Mouse (Mus musculus) neural tube, embryonic 11.5 days (tissue): ENCODE data around the gene Tbp. TPM values are rescaled to one million over a fixed set of nuclear protein-coding genes. Genes with fewer than 3 reads are reported as not detected.

ENCODE experiments used
- ATAC-seq: fragments of 200-750 bp; cut with Nextera tagmentation; 2 replicates; pipeline ENCODE4 v1.8.0; 2017; ENCODE audit warnings: moderate number of reproducible peaks, mild to moderate bottlenecking, moderate TSS enrichment, moderate library complexity; ENCODE audit not compliant: insufficient read depth, low FRiP score, low TSS enrichment
- DNase-seq: peaks from one replicate; pipeline ENCODE4 v3.0.0-alpha.2; 2015; ENCODE audit warnings: low spot score
- H3K27ac ChIP-seq: fragments of 300-500 bp; sonication (generic); 2 replicates; pipeline ENCODE4 v1.5.1; 2014; ENCODE audit warnings: low read depth, mild to moderate bottlenecking, low read length
- H3K27me3 ChIP-seq: fragments of 300-500 bp; sonication (generic); 2 replicates; pipeline ENCODE4 v1.6.1; 2014; ENCODE audit warnings: mild to moderate bottlenecking, low read length, mixed read lengths; ENCODE audit not compliant: control insufficient read depth, insufficient read depth
- H3K36me3 ChIP-seq: fragments of 300-500 bp; sonication (generic); 2 replicates; pipeline ENCODE4 v1.6.1; 2014; ENCODE audit warnings: mild to moderate bottlenecking, low read length, moderate library complexity, mixed read lengths; ENCODE audit not compliant: control insufficient read depth, insufficient read depth
- H3K4me1 ChIP-seq: fragments of 300-500 bp; sonication (generic); 2 replicates; pipeline ENCODE4 v1.6.1; 2014; ENCODE audit warnings: low read length, mixed read lengths; ENCODE audit not compliant: control insufficient read depth, insufficient read depth
- H3K4me2 ChIP-seq: fragments of 300-500 bp; sonication (generic); 2 replicates; pipeline ENCODE4 v1.6.1; 2014; ENCODE audit warnings: low read depth, mild to moderate bottlenecking, moderate library complexity
- H3K4me3 ChIP-seq: fragments of 300-500 bp; sonication (generic); 2 replicates; pipeline ENCODE4 v1.5.1; 2014; ENCODE audit warnings: low read depth, low read length
- H3K9ac ChIP-seq: fragments of 300-500 bp; sonication (generic); 2 replicates; pipeline ENCODE4 v1.6.1; 2014; ENCODE audit warnings: mild to moderate bottlenecking, low read length
- H3K9me3 ChIP-seq: fragments of 300-500 bp; sonication (generic); 2 replicates; pipeline ENCODE4 v1.6.1; 2016; ENCODE audit warnings: low read length; ENCODE audit not compliant: control insufficient read depth
- WGBS: fragments of 180-500 bp; shearing (Covaris S2); extraction: QIAGEN DNeasy Blood & Tissue Kit; methylation state at CpG from one replicate; pipeline ENCODE4 v1.1.7; 2014; 5-methylcytosine and 5-hydroxymethylcytosine counted together
- polyA plus RNA-seq: library from polyadenylated mRNA; unstranded; fragments of >200 nt; fragmentation: Nextera tagmentation; extraction: Ambion mirVana; gene quantifications from 2 replicates; pipeline ENCODE4 v1.2.1, GENCODE M21; 2014

Tbp gene
- polyA plus RNA-seq, 1 experiment from 2014 or later = 84.7 TPM

GRCm38 (mm10) chr17:15549713-15550112 is 50.0 kb downstream of the Tbp start:
- ATAC-seq (no peak), DNase-seq (no peak)
- no peaks in the 10 kb centered on the region for H3K27me3 ChIP-seq
- no peak overlapping the region for H3K9ac ChIP-seq
- H3K4me1 ChIP-seq = no peaks in the 10 kb centered on the region
- no peak overlapping the region for H3K4me2 ChIP-seq
- 50% methylated on average over 1 of the region's 1 CpGs for WGBS
- no peaks in the 10 kb centered on the region for H3K36me3 ChIP-seq
- H3K9me3 ChIP-seq = no peaks in the 10 kb centered on the region
- no peak overlapping the region for H3K4me3 ChIP-seq
- H3K27ac ChIP-seq = no peak overlapping the region

GRCm38 (mm10) chr17:15559946-15560345 is 60.3 kb downstream of the Tbp start:
- Histone ChIP-seq H3K36me3 (no peaks in the 10 kb centered on the region), H3K4me2 (no peak overlapping the region), H3K9ac (no peak overlapping the region), H3K27ac (no peak overlapping the region), H3K4me3 (no peak overlapping the region), H3K9me3 (no peaks in the 10 kb centered on the region), H3K27me3 (no peaks in the 10 kb centered on the region), H3K4me1 (0 out of 2 replicates have a peak, but pooled peaks cover 3% of the 10 kb centered on the region)
- DNase-seq = no peak
- ATAC-seq = no peak
- 89% methylated on average over 2 of the region's 2 CpGs for WGBS

GRCm38 (mm10) chr17:15564014-15564927 is 64.6 kb downstream of the Tbp start, which contains the start of gene Prdm9:
Prdm9 (minus strand) TSS chr17:15564354.
- under 1% methylated on average over 43 of the region's 43 CpGs for WGBS
- Histone ChIP-seq H3K4me3 (peak within 1 kb of the TSS; percentile 58), H3K9ac (peak within 1 kb of the TSS; percentile 68), H3K36me3 (no peaks in the 10 kb centered on the region), H3K4me2 (peak within 1 kb of the TSS; percentile 85), H3K27ac (peak within 1 kb of the TSS; percentile 81), H3K27me3 (no peaks in the 10 kb centered on the region), H3K9me3 (no peaks in the 10 kb centered on the region), H3K4me1 (0 out of 2 replicates have a peak, but pooled peaks cover 3% of the 10 kb centered on the region)
- DNase-seq = peak; percentile 99
- peak; percentile 99 for ATAC-seq

GRCm38 (mm10) chr17:15564928-15565300 is 65.2 kb downstream of the Tbp start:
- H3K27me3 ChIP-seq = no peaks in the 10 kb centered on the region
- no peak for DNase-seq
- no peak overlapping the region for H3K27ac ChIP-seq
- no peak for ATAC-seq
- peak overlapping the region; percentile 33 for H3K4me2 ChIP-seq
- no peak overlapping the region for H3K9ac ChIP-seq
- no peaks in the 10 kb centered on the region for H3K9me3 ChIP-seq
- H3K36me3 ChIP-seq = no peaks in the 10 kb centered on the region
- H3K4me1 ChIP-seq = 0 out of 2 replicates have a peak, but pooled peaks cover 3% of the 10 kb centered on the region
- 51% methylated on average over 12 of the region's 12 CpGs for WGBS
- peak overlapping the region; percentile 58 for H3K4me3 ChIP-seq

GRCm38 (mm10) chr17:15566908-15567307 is 67.2 kb downstream of the Tbp start:
- Histone ChIP-seq H3K9me3 (no peaks in the 10 kb centered on the region), H3K4me3 (no peak overlapping the region), H3K27ac (no peak overlapping the region), H3K4me1 (0 out of 2 replicates have a peak, but pooled peaks cover 3% of the 10 kb centered on the region), H3K4me2 (no peak overlapping the region), H3K27me3 (no peaks in the 10 kb centered on the region), H3K9ac (no peak overlapping the region), H3K36me3 (no peaks in the 10 kb centered on the region)
- WGBS = 76% methylated on average over 5 of the region's 5 CpGs
- ATAC-seq (no peak), DNase-seq (no peak)

- Histone ChIP-seq H3K9me3 (no peaks in the 10 kb centered on the region), H3K9ac (no peak overlapping the region), H3K36me3 (no peaks in the 10 kb centered on the region), H3K27ac (no peak overlapping the region), H3K27me3 (no peaks in the 10 kb centered on the region), H3K4me3 (no peak overlapping the region), H3K4me1 (no peaks in the 10 kb centered on the region), H3K4me2 (no peak overlapping the region)
- ATAC-seq (no peak), DNase-seq (no peak)
- 80% methylated on average over 1 of the region's 1 CpGs for WGBS
Measured at GRCm38 (mm10) chr17:15575056-15575455, 75.4 kb downstream of the Tbp start.

GRCm38 (mm10) chr17:15577291-15577694 is 77.6 kb downstream of the Tbp start:
- no peak overlapping the region for H3K9ac ChIP-seq
- H3K9me3 ChIP-seq = no peaks in the 10 kb centered on the region
- H3K4me1 ChIP-seq = no peaks in the 10 kb centered on the region
- H3K4me3 ChIP-seq = peak overlapping the region; percentile 14; the same call in 1 of the 2 replicates
- H3K4me2 ChIP-seq = peak overlapping the region; percentile 29
- no peak; the same call in 1 of the 2 replicates for ATAC-seq
- H3K27me3 ChIP-seq = no peaks in the 10 kb centered on the region
- DNase-seq = peak; percentile 61
- H3K36me3 ChIP-seq = no peaks in the 10 kb centered on the region
- WGBS = 3% methylated on average over 31 of the region's 32 CpGs
- no peak overlapping the region for H3K27ac ChIP-seq
